Mouse (Mus musculus) kidney, embryonic 16.5 days (tissue): ENCODE results near the gene Egfr. TPM values are rescaled to one million over a fixed set of nuclear protein-coding genes. Genes with fewer than 3 reads are reported as not detected.

ENCODE experiments used
- ATAC-seq: fragments of 200-750 bp; cut with Nextera tagmentation; 2 replicates; pipeline ENCODE4 v1.8.0; 2017; ENCODE audit warnings: moderate TSS enrichment; ENCODE audit not compliant: low FRiP score, low TSS enrichment
- H3K27ac ChIP-seq: fragments of 300-500 bp; sonication (generic); 2 replicates; pipeline ENCODE4 v1.5.1; 2014; ENCODE audit warnings: low read length
- H3K27me3 ChIP-seq: fragments of 300-500 bp; sonication (generic); 2 replicates; pipeline ENCODE4 v1.6.1; 2014; ENCODE audit warnings: low read length, control low read depth, mixed read lengths; ENCODE audit not compliant: insufficient read depth
- H3K36me3 ChIP-seq: fragments of 300-500 bp; sonication (generic); 2 replicates; pipeline ENCODE4 v1.6.1; 2014; ENCODE audit warnings: low read length, control low read depth, mixed read lengths; ENCODE audit not compliant: insufficient read depth
- H3K4me1 ChIP-seq: fragments of 300-500 bp; sonication (generic); 2 replicates; pipeline ENCODE4 v1.6.1; 2014; ENCODE audit warnings: low read length, control low read depth, mixed read lengths; ENCODE audit not compliant: insufficient read depth
- H3K4me2 ChIP-seq: fragments of 300-500 bp; sonication (generic); replicated peaks from 2 replicates; pipeline ENCODE4 v1.6.1; 2014; ENCODE audit warnings: low read depth, low read length
- H3K4me3 ChIP-seq: fragments of 300-500 bp; sonication (generic); 2 replicates; pipeline ENCODE4 v1.5.1; 2014; ENCODE audit warnings: mild to moderate bottlenecking, low read length
- H3K9ac ChIP-seq: fragments of 300-500 bp; sonication (generic); replicated peaks from 2 replicates; pipeline ENCODE4 v1.6.1; 2014; ENCODE audit warnings: low read length
- H3K9me3 ChIP-seq: fragments of 300-500 bp; sonication (generic); 2 replicates; pipeline ENCODE4 v1.6.1; 2016; ENCODE audit warnings: low read length, control low read depth
- WGBS: fragments of 180-500 bp; shearing (Covaris S2); extraction: QIAGEN DNeasy Blood & Tissue Kit; methylation state at CpG from one replicate; pipeline ENCODE4 v1.1.7; 2014; 5-methylcytosine and 5-hydroxymethylcytosine counted together
- polyA plus RNA-seq: library from polyadenylated mRNA; unstranded; fragments of >200 nt; fragmentation: Nextera tagmentation; extraction: Ambion mirVana; gene quantifications from 2 replicates; pipeline ENCODE4 v1.2.1, GENCODE M21; 2015

The Egfr gene
- polyA plus RNA-seq, 1 experiment from 2014 or later, result 4.0 TPM

GRCm38 (mm10) chr11:16943016-16943415, 191.0 kb downstream of the Egfr start:
- no peak overlapping the region for H3K4me2 ChIP-seq
- no peaks in the 10 kb centered on the region for H3K36me3 ChIP-seq
- no peaks in the 10 kb centered on the region for H3K4me1 ChIP-seq
- no peak overlapping the region for H3K4me3 ChIP-seq
- WGBS, result 83% methylated on average over 4 of the region's 4 CpGs
- H3K27ac ChIP-seq, result no peak overlapping the region
- H3K9me3 ChIP-seq, result no peaks in the 10 kb centered on the region
- no peak overlapping the region for H3K9ac ChIP-seq
- no peaks in the 10 kb centered on the region for H3K27me3 ChIP-seq
- ATAC-seq, result no peak

- Histone ChIP-seq H3K27ac (no peak overlapping the region), H3K4me2 (no peak overlapping the region), H3K4me3 (no peak overlapping the region), H3K9ac (no peak overlapping the region), H3K36me3 (no peaks in the 10 kb centered on the region), H3K27me3 (no peaks in the 10 kb centered on the region), H3K9me3 (no peaks in the 10 kb centered on the region), H3K4me1 (peaks cover 12% of the 10 kb centered on the region; the same call in 1 of the 2 replicates)
- no peak for ATAC-seq
- WGBS, result 13% methylated on average over 1 of the region's 1 CpGs
Measured at GRCm38 (mm10) chr11:16948756-16949155, 196.8 kb downstream of the Egfr start.

- Histone ChIP-seq H3K4me1 (peaks cover 12% of the 10 kb centered on the region; the same call in 1 of the 2 replicates), H3K4me3 (peak overlapping the region; percentile 79), H3K9ac (peak overlapping the region; percentile 79), H3K9me3 (no peaks in the 10 kb centered on the region), H3K36me3 (no peaks in the 10 kb centered on the region), H3K27ac (peak overlapping the region; percentile 34; the same call in 1 of the 2 replicates), H3K4me2 (peak overlapping the region; percentile 57), H3K27me3 (no peaks in the 10 kb centered on the region)
- ATAC-seq, result no peak
- WGBS, result 31% methylated on average over 13 of the region's 13 CpGs
Measured at GRCm38 (mm10) chr11:16950226-16950975, 198.4 kb downstream of the Egfr start.

- peak within 1 kb of the TSS; percentile 79 for H3K4me3 ChIP-seq
- no peaks in the 10 kb centered on the region for H3K9me3 ChIP-seq
- no peaks in the 10 kb centered on the region; the same call in 1 of the 2 replicates for H3K36me3 ChIP-seq
- H3K9ac ChIP-seq, result peak within 1 kb of the TSS; percentile 83
- peak within 1 kb of the TSS; percentile 73 for H3K27ac ChIP-seq
- H3K4me1 ChIP-seq, result peaks cover 12% of the 10 kb centered on the region; the same call in 1 of the 2 replicates
- no peaks in the 10 kb centered on the region for H3K27me3 ChIP-seq
- peak within 1 kb of the TSS; percentile 87 for H3K4me2 ChIP-seq
- peak; percentile 100 for ATAC-seq
- WGBS, result 0% methylated on average over 38 of the region's 38 CpGs
Measured at GRCm38 (mm10) chr11:16950976-16951760, 199.2 kb downstream of the Egfr start, which contains the start of gene Fbxo48. Gene Fbxo48, plus strand, starts transcription at chr11:16951375.

- Histone ChIP-seq H3K36me3 (no peaks in the 10 kb centered on the region; the same call in 1 of the 2 replicates), H3K27ac (peak overlapping the region; percentile 73), H3K4me2 (peak overlapping the region; percentile 87), H3K27me3 (no peaks in the 10 kb centered on the region), H3K4me3 (peak overlapping the region; percentile 79), H3K4me1 (peaks cover 12% of the 10 kb centered on the region; the same call in 1 of the 2 replicates), H3K9me3 (no peaks in the 10 kb centered on the region), H3K9ac (peak overlapping the region; percentile 83)
- ATAC-seq, result no peak
- 2% methylated on average over 9 of the region's 9 CpGs for WGBS
Measured at GRCm38 (mm10) chr11:16951761-16952010, 199.7 kb downstream of the Egfr start.

GRCm38 (mm10) chr11:16956115-16956862, 204.3 kb downstream of the Egfr start:
- H3K27ac ChIP-seq, result no peak overlapping the region
- H3K4me3 ChIP-seq, result no peak overlapping the region
- 90% methylated on average over 6 of the region's 6 CpGs for WGBS
- H3K4me1 ChIP-seq, result no peaks in the 10 kb centered on the region
- H3K27me3 ChIP-seq, result no peaks in the 10 kb centered on the region
- no peak overlapping the region for H3K9ac ChIP-seq
- H3K36me3 ChIP-seq, result peaks cover 3% of the 10 kb centered on the region; the same call in 1 of the 2 replicates
- H3K9me3 ChIP-seq, result no peaks in the 10 kb centered on the region
- no peak for ATAC-seq
- no peak overlapping the region for H3K4me2 ChIP-seq

GRCm38 (mm10) chr11:16957030-16957429, 205.0 kb downstream of the Egfr start:
- no peaks in the 10 kb centered on the region for H3K9me3 ChIP-seq

GRCm38 (mm10) chr11:16958520-16958919, 206.5 kb downstream of the Egfr start:
- Histone ChIP-seq H3K4me2 (no peak overlapping the region), H3K27me3 (no peaks in the 10 kb centered on the region), H3K27ac (no peak overlapping the region), H3K4me3 (no peak overlapping the region), H3K9me3 (no peaks in the 10 kb centered on the region), H3K4me1 (no peaks in the 10 kb centered on the region), H3K36me3 (peaks cover 3% of the 10 kb centered on the region; the same call in 1 of the 2 replicates), H3K9ac (no peak overlapping the region)
- 95% methylated on average over 1 of the region's 1 CpGs for WGBS
- no peak for ATAC-seq

More at GRCm38 (mm10) chr11:16957030-16957429, 205.0 kb downstream of the Egfr start:
- WGBS, result 90% methylated on average over 6 of the region's 6 CpGs
- no peak for ATAC-seq
- H3K27me3 ChIP-seq, result no peaks in the 10 kb centered on the region
- H3K4me3 ChIP-seq, result no peak overlapping the region
- no peak overlapping the region for H3K4me2 ChIP-seq
- H3K36me3 ChIP-seq, result peaks cover 3% of the 10 kb centered on the region; the same call in 1 of the 2 replicates
- H3K27ac ChIP-seq, result no peak overlapping the region
- no peak overlapping the region for H3K9ac ChIP-seq
- H3K4me1 ChIP-seq, result no peaks in the 10 kb centered on the region
